Mouse (Mus musculus) bone marrow, adult 2 months (tissue): Measurements from ENCODE around the gene Rbbp7.

Source experiments
- CTCF ChIP-seq: fragments of 200-500 bp; IDR thresholded peaks from 2 replicates; pipeline ENCODE4 v1.5.1; 2011; ENCODE audit warnings: low read length, control low read depth; ENCODE audit not compliant: control insufficient read depth, insufficient read depth
- POLR2A ChIP-seq: fragments of 200-500 bp; IDR thresholded peaks from 2 replicates; pipeline ENCODE4 v1.6.1; 2011; ENCODE audit warnings: low read depth, mild to moderate bottlenecking, control low read depth, low read length, borderline replicate concordance; ENCODE audit not compliant: control insufficient read depth

GRCm38 (mm10) chrX:162748696-162749420, 11.3 kb upstream of the Rbbp7 start:
- TF ChIP-seq CTCF (no peak), POLR2A (no peak)
